Comparison of ENCODE assay signal across 8 mouse cellular contexts in the genomic region with DNA sequence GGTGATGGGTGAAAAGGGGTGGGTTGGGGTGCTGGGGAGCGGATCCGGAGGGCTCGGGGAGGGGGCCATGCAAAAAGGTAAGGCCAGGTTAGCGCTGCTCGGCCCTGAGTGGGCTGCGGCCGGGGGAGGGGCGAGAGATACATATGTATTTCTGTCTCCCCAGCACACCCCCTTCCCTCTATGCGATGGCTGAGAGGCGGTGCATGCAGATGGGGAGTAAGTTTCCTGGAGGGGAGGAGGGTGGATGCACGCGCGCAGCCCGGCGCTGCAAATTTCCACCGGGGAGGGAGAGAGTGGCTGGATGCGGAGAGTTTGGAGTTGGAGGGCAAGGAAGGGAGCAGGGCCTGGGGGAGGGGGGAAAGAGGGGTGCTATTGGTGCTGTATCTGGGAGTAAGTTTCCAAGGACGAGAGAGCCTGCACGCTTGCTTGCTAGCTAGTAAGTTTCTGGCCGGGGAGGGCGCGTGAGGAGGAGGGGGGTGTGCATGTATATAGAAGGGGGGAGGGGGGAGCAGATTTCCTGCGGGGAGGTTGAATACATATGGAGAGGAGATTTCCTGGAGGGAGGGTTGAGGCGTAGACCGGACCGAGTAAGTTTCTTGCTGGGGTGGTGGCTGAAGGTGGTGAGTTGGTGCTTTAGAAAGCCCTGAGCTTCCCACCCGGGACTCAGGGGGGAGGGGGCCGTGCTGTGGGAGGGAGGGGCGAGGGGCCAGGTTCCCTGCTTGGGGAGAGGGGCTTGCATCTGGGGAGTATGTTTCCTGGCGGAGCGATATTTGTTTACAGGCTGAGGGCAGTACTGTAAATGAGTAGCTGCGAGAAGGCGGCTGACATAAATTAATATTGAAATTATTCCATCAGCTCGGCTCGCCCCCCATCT.
DNase-seq lines count a peak whose midpoint lies in the region; ATAC-seq lines count a peak whose summit lies in the region.

No protein-coding gene starts in this region.

- H3K9ac ChIP-seq in heart, embryonic 15.5 days: peak overlapping the region; percentile 80
- H3K9ac ChIP-seq in liver, embryonic 16.5 days (ENCODE audit: low read depth, low read length): peak overlapping the region; percentile 48; the same call in 1 of the 2 replicates
- H3K9ac ChIP-seq in neural tube, embryonic 14.5 days (replicated peaks; ENCODE audit: low read depth, low read length): peak overlapping the region; percentile 85

- ATAC-seq in CD4-positive, CD25-positive, alpha-beta regulatory T cell, adult 4 months: peak; percentile 46
- ATAC-seq in heart, embryonic 15.5 days (replicated peaks; ENCODE audit: insufficient number of reproducible peaks, insufficient read depth, low FRiP score, low read depth): peak; percentile 61
- peak; percentile 16; the same call in 1 of the 2 replicates for ATAC-seq in liver, embryonic 16.5 days (ENCODE audit: low read depth)
- peak; percentile 63 for ATAC-seq in neural tube, embryonic 14.5 days (ENCODE audit: low read depth)

- H3K4me1 ChIP-seq in forebrain, embryonic 10.5 days: peaks cover 53% of the 10 kb centered on the region
- H3K4me1 ChIP-seq in heart, embryonic 15.5 days (replicated peaks): peaks cover 46% of the 10 kb centered on the region
- peaks cover 5% of the 10 kb centered on the region; the same call in 1 of the 2 replicates for H3K4me1 ChIP-seq in liver, embryonic 16.5 days (ENCODE audit: control insufficient read depth, low read depth, low read length)
- peaks cover 22% of the 10 kb centered on the region for H3K4me1 ChIP-seq in neural tube, embryonic 14.5 days (ENCODE audit: control insufficient read depth, insufficient read depth, low read length)

- H3K4me3 ChIP-seq in forebrain, embryonic 10.5 days: peak overlapping the region; percentile 77
- peak overlapping the region; percentile 67 for H3K4me3 ChIP-seq in heart, embryonic 15.5 days
- peak overlapping the region; percentile 62 for H3K4me3 ChIP-seq in liver, embryonic 16.5 days (ENCODE audit: low read depth, low read length)
- H3K4me3 ChIP-seq in neural tube, embryonic 14.5 days (ENCODE audit: low read depth, low read length): peak overlapping the region; percentile 62

- peaks cover 16% of the 10 kb centered on the region for H3K36me3 ChIP-seq in forebrain, embryonic 10.5 days (replicated peaks)
- H3K36me3 ChIP-seq in heart, embryonic 15.5 days: no peaks in the 10 kb centered on the region
- H3K36me3 ChIP-seq in liver, embryonic 16.5 days (ENCODE audit: control insufficient read depth, insufficient read depth): no peaks in the 10 kb centered on the region
- H3K36me3 ChIP-seq in neural tube, embryonic 14.5 days (ENCODE audit: control insufficient read depth, insufficient read depth, low read length): no peaks in the 10 kb centered on the region

- peaks cover 17% of the 10 kb centered on the region for H3K27me3 ChIP-seq in forebrain, embryonic 10.5 days (ENCODE audit: poor library complexity, severe bottlenecking)
- no peaks in the 10 kb centered on the region for H3K27me3 ChIP-seq in heart, embryonic 15.5 days
- H3K27me3 ChIP-seq in liver, embryonic 16.5 days (ENCODE audit: control insufficient read depth, insufficient read depth, low read depth, low read length): peaks cover 43% of the 10 kb centered on the region
- H3K27me3 ChIP-seq in neural tube, embryonic 14.5 days (ENCODE audit: control insufficient read depth, insufficient read depth, low read length): no peaks in the 10 kb centered on the region

- WGBS in forebrain, embryonic 10.5 days: 1% methylated on average over 35 of the region's 35 CpGs
- under 1% methylated on average over 35 of the region's 35 CpGs for WGBS in heart, embryonic 15.5 days
- WGBS in liver, embryonic 16.5 days (ENCODE audit: insufficient replicate concordance): under 1% methylated on average over 35 of the region's 35 CpGs
- under 1% methylated on average over 35 of the region's 35 CpGs for WGBS in neural tube, embryonic 14.5 days

- peak overlapping the region; percentile 98 for H3K27ac ChIP-seq in forebrain, embryonic 10.5 days
- H3K27ac ChIP-seq in heart, embryonic 15.5 days: peak overlapping the region; percentile 96
- no peak overlapping the region; the same call in 1 of the 2 replicates for H3K27ac ChIP-seq in liver, embryonic 16.5 days (ENCODE audit: low read length)
- peak overlapping the region; percentile 95 for H3K27ac ChIP-seq in neural tube, embryonic 14.5 days (ENCODE audit: low read depth, low read length)

- DNase-seq in adrenal gland, postnatal 14 days: peak; percentile 82
- DNase-seq in forebrain, embryonic 10.5 days (ENCODE audit: extremely low spot score, low spot score): peak; percentile 82
- DNase-seq in kidney, postnatal 25 days: peak; percentile 57 to 79
- peak; percentile 84 for DNase-seq in thymus, postnatal 14 days

- no peaks in the 10 kb centered on the region for H3K9me3 ChIP-seq in forebrain, embryonic 10.5 days
- H3K9me3 ChIP-seq in heart, embryonic 15.5 days (replicated peaks): no peaks in the 10 kb centered on the region
- H3K9me3 ChIP-seq in liver, embryonic 16.5 days (replicated peaks; ENCODE audit: control insufficient read depth, low read length): no peaks in the 10 kb centered on the region
- no peaks in the 10 kb centered on the region for H3K9me3 ChIP-seq in neural tube, embryonic 14.5 days (ENCODE audit: control insufficient read depth, low read length)

- H3K4me2 ChIP-seq in heart, embryonic 15.5 days: peak overlapping the region; percentile 95
- peak overlapping the region; percentile 85 for H3K4me2 ChIP-seq in liver, embryonic 16.5 days (ENCODE audit: low read depth, low read length)
- H3K4me2 ChIP-seq in neural tube, embryonic 14.5 days (ENCODE audit: low read depth, low read length): peak overlapping the region; percentile 86
